Mouse (Mus musculus): ENCODE measurements around the gene Adgrb3.

DNA sequence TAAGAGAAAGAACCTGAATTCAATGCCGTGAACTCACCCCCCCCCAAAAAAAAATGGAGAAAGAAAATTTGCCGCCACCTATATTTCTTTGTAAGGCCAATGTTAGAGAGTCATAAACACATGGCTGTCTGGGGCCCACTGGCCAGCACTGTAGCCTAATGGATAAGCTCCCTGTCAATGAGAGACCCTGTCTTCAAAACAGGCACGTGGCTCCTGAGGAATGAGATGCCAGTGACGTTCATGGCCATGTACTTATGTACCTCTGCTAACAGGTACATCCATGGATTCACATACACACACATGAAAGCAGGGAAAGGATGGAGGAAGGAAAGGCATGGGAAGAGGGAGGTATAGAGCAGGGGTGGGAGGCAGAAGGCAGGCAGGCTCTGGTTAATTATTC is 208.0 kb downstream of the Adgrb3 start:
- no peak for TF ChIP-seq CTCF (IDR thresholded peaks at IDR 0.05; ENCODE audit: low read depth, low read length)
- TF ChIP-seq POLR2A (IDR thresholded peaks at IDR 0.05; ENCODE audit: extremely low read depth, insufficient read depth, low read length) = no peak
